Mouse (Mus musculus) C2C12 (cell line): Measurements from ENCODE around the gene Arfrp1. TPM values are rescaled to one million over a fixed set of nuclear protein-coding genes. Genes with fewer than 3 reads are reported as not detected.

Experiments used
- H3K27me3 ChIP-seq: one replicate; pipeline ENCODE4 v1.6.1; 2011; ENCODE audit not compliant: control insufficient read depth, insufficient read depth, insufficient read length
- H3K36me3 ChIP-seq: one replicate; pipeline ENCODE4 v1.6.1; 2011; ENCODE audit not compliant: control insufficient read depth, insufficient read depth
- H3K4me3 ChIP-seq: one replicate; pipeline ENCODE4 v1.5.1; 2011; ENCODE audit warnings: mild to moderate bottlenecking, control low read depth; ENCODE audit not compliant: poor library complexity, insufficient read depth, severe bottlenecking
- H3K79me2 ChIP-seq: one replicate; pipeline ENCODE4 v1.6.1; 2011; ENCODE audit not compliant: control insufficient read depth, insufficient read depth
- H3K79me3 ChIP-seq: one replicate; pipeline ENCODE4 v1.6.1; 2011; ENCODE audit warnings: low read depth, control low read depth
- H3ac ChIP-seq: one replicate; pipeline ENCODE3; 2011; ENCODE audit warnings: low read depth; ENCODE audit not compliant: control insufficient read depth, insufficient read length
- CEBPB ChIP-seq: IDR thresholded peaks from one replicate; pipeline ENCODE4 v1.6.1; 2011; ENCODE audit warnings: low read depth, mild to moderate bottlenecking, control low read depth, moderate library complexity
- CTCF ChIP-seq: IDR thresholded peaks from one replicate; pipeline ENCODE4 v1.5.1; 2011; ENCODE audit not compliant: control insufficient read depth, insufficient read depth, insufficient read length
- FOSL1 ChIP-seq: IDR thresholded peaks from one replicate; pipeline ENCODE4 v1.8.0; 2011; ENCODE audit warnings: mild to moderate bottlenecking, low read length; ENCODE audit not compliant: poor library complexity, insufficient read depth, severe bottlenecking
- MAX ChIP-seq: IDR thresholded peaks from one replicate; pipeline ENCODE4 v1.6.1; 2011; ENCODE audit warnings: mild to moderate bottlenecking, control low read depth
- MYOD1 ChIP-seq: IDR thresholded peaks from one replicate; pipeline ENCODE4 v1.6.1; 2011; ENCODE audit warnings: low read depth; ENCODE audit not compliant: control insufficient read depth, insufficient read length
- MYOG ChIP-seq: IDR thresholded peaks from one replicate; pipeline ENCODE4 v1.6.1; 2011; ENCODE audit not compliant: control insufficient read depth, insufficient read length; ENCODE audit errors: extremely low read depth
- USF1 ChIP-seq: IDR thresholded peaks from one replicate; pipeline ENCODE4 v1.6.1; 2011; ENCODE audit warnings: low read depth, mild to moderate bottlenecking, control low read depth, moderate library complexity
- polyA plus RNA-seq: library from polyadenylated mRNA; unstranded; fragments of >200 nt; fragmentation: generic; extraction: Trizol; gene quantifications from one replicate; pipeline ENCODE4 v1.2.1, GENCODE M21; 2012; ENCODE audit warnings: missing spikeins

Arfrp1 gene
- polyA plus RNA-seq, 1 experiment, result 45.9 TPM

GRCm38 (mm10) chr2:181375787-181376186 lies 10.6 kb upstream of the Arfrp1 start:
- no peaks in the 10 kb centered on the region for H3K27me3 ChIP-seq
- H3K79me3 ChIP-seq, result peaks cover 52% of the 10 kb centered on the region
- H3K79me2 ChIP-seq, result peaks cover 80% of the 10 kb centered on the region
- no peak overlapping the region for H3ac ChIP-seq
- H3K4me3 ChIP-seq, result no peak overlapping the region
- H3K36me3 ChIP-seq, result peaks cover 21% of the 10 kb centered on the region
- TF ChIP-seq MYOG (no peak), CEBPB (no peak), FOSL1 (no peak), MYOD1 (no peak), USF1 (no peak), MAX (no peak), CTCF (no peak)

- Histone ChIP-seq H3K27me3 (no peaks in the 10 kb centered on the region), H3K79me3 (peaks cover 84% of the 10 kb centered on the region), H3K36me3 (peaks cover 27% of the 10 kb centered on the region), H3ac (no peak overlapping the region), H3K4me3 (no peak overlapping the region), H3K79me2 (peaks cover 99% of the 10 kb centered on the region)
- no peak for TF ChIP-seq USF1
- no peak for TF ChIP-seq FOSL1
- TF ChIP-seq CTCF, result no peak
- no peak for TF ChIP-seq CEBPB
- TF ChIP-seq MYOD1, result no peak
- no peak for TF ChIP-seq MAX
- TF ChIP-seq MYOG, result no peak
Measured at GRCm38 (mm10) chr2:181370001-181370400, 4.8 kb upstream of the Arfrp1 start.

- H3K4me3 ChIP-seq, result peak overlapping the region; percentile 78
- H3K27me3 ChIP-seq, result no peaks in the 10 kb centered on the region
- peak overlapping the region; percentile 95 for H3ac ChIP-seq
- H3K36me3 ChIP-seq, result peaks cover 56% of the 10 kb centered on the region
- H3K79me2 ChIP-seq, result peaks cover 95% of the 10 kb centered on the region
- H3K79me3 ChIP-seq, result peaks cover 73% of the 10 kb centered on the region
- no peak for TF ChIP-seq MAX
- no peak for TF ChIP-seq CEBPB
- no peak for TF ChIP-seq MYOD1
Measured at GRCm38 (mm10) chr2:181365655-181366075, 461 bp upstream of the Arfrp1 start.

- Histone ChIP-seq H3K27me3 (no peaks in the 10 kb centered on the region), H3K79me2 (peaks cover 83% of the 10 kb centered on the region), H3K36me3 (peaks cover 58% of the 10 kb centered on the region), H3K79me3 (peaks cover 62% of the 10 kb centered on the region), H3ac (peak overlapping the region; percentile 95), H3K4me3 (peak overlapping the region; percentile 78)
- TF ChIP-seq MAX (peak; percentile 34), MYOD1 (no peak)
Measured at GRCm38 (mm10) chr2:181364487-181364859, 731 bp downstream of the Arfrp1 start.

GRCm38 (mm10) chr2:181363946-181364345 lies 1.3 kb downstream of the Arfrp1 start:
- Histone ChIP-seq H3K27me3 (no peaks in the 10 kb centered on the region), H3ac (peak overlapping the region; percentile 35), H3K79me3 (peaks cover 57% of the 10 kb centered on the region), H3K4me3 (peak overlapping the region; percentile 78), H3K79me2 (peaks cover 78% of the 10 kb centered on the region), H3K36me3 (peaks cover 58% of the 10 kb centered on the region)
- TF ChIP-seq USF1 (no peak), FOSL1 (no peak), MYOG (no peak), MYOD1 (no peak), CTCF (no peak), MAX (no peak), CEBPB (no peak)

- H3K79me3 ChIP-seq, result peaks cover 4% of the 10 kb centered on the region
- peaks cover 99% of the 10 kb centered on the region for H3K36me3 ChIP-seq
- TF ChIP-seq MYOG (no peak), CTCF (no peak), USF1 (no peak), CEBPB (no peak), MAX (no peak)
- peaks cover 10% of the 10 kb centered on the region for H3K79me2 ChIP-seq
- no peaks in the 10 kb centered on the region for H3K27me3 ChIP-seq
- no peak overlapping the region for H3K4me3 ChIP-seq
- H3ac ChIP-seq, result no peak overlapping the region
Measured at GRCm38 (mm10) chr2:181356780-181357179, 8.4 kb downstream of the Arfrp1 start.
